Mouse (Mus musculus): ENCODE measurements at regions not wholly inside any gene's neighbourhood (a gene's known extent, or its start where the extent isn't known, plus 50 kb on each side); places are given as distances from the start of the nearest gene placed in this dataset.
A peak's percentile ranks its signal among the peaks of the same experiment; 100 is the strongest.

GRCm38 (mm10) chr2:166351581-166351980, 196.1 kb upstream of the Sulf2 start:
- DNase-seq, result no peak

DNA sequence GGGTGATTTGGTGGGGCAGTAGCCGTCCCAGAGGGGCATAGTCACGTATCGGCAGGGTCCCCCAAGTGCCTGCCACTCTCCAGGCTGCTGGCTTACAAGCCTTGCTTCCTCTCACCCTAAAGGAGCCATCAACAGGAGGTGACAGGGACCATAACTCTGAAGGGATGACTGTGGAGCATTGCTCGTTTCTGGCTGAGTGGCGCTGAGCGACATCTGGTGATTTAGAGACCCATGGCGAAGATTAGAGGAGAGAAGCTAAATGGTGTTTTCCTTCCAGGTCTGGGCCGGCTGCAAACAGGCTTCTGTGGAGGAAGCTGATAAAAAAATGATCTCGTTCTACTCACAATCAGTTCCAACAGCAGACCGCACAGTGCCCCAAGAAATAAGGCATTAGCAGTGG, 193.2 kb upstream of the Sulf2 start:
- DNase-seq, result no peak

GRCm38 (mm10) chr2:166346421-166347182, 191.1 kb upstream of the Sulf2 start:
- no peak for DNase-seq

DNA sequence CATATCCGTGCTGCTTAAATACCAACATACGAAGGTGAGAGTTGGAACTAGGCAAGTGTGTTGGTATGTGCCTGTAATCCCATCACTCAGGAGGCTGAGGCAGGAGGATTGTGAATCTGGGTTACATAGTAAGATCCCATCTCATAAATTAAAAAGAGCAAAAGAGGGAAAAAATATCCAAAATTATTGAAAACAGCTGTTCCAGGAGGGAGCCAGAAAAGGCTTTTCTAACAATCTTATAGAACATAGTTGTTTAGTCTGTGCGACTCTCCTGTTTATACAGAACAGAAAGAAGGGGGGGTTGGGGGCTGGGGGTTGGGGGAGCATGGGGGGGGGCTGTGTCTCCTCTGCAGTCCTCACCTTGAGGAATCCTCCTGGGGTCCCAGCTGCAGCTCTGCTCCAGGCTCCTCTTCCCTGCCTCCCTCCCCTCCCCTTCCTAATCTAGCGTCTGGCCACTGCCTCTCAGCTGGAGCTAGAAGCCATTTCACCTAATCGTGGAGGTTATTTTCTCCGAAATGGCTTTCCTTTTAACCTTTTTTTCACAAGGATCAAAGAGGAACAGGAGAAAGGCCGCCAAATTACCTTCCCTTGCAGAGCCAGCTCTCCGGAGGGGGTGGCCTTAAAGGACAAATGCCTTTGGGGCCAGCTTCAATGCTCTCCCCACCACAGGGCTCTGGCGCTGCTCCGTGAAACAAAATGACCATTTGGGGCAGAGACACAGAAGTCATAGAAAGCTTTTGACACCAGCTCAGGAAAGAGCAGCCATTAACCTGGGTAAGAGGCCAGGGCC, 188.3 kb upstream of the Sulf2 start:
- no peak for DNase-seq

- DNase-seq, result peak; percentile 61
Measured at GRCm38 (mm10) chr2:166342407-166342806, 186.9 kb upstream of the Sulf2 start.

DNA sequence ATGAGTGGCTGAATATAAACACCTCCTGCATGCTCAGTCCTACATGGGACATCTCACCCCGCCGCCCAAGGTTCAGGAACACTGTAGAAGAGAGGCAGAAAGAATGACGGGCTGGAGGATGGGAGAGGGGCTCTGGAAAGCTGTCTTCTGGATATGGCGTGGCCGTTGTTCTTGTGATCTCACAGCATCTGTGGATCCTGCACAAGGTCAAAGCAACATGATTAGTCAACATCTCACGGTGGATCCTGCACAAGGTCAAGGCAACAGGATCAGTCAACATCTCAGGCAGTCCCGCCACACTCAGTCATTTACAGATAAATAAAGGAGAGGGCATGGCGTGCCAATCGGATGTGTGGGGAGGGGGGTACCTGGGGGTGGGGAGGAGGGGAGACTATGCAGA, 184.7 kb upstream of the Sulf2 start:
- DNase-seq, result no peak

DNA sequence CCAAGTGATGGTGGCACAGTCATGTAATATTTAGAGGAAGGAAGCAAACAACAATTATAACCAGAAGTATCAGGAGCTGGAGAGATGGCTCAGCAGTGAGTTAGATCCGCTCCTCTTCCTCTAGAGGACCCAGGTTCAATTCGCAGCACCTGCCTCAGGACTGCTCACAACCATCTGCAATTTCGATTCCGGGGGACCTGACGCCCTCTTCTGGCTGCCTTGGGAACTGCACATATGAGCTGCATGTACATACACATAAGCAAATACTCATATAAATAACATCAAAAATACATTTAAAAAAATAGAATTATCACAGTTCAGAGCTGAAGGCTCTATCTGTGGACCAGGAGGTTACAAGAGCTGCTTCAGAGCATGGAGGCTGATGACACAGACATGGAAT, 184.0 kb upstream of the Sulf2 start:
- DNase-seq, result no peak

GRCm38 (mm10) chr2:166338396-166339085, 183.1 kb upstream of the Sulf2 start:
- DNase-seq, result no peak

DNA sequence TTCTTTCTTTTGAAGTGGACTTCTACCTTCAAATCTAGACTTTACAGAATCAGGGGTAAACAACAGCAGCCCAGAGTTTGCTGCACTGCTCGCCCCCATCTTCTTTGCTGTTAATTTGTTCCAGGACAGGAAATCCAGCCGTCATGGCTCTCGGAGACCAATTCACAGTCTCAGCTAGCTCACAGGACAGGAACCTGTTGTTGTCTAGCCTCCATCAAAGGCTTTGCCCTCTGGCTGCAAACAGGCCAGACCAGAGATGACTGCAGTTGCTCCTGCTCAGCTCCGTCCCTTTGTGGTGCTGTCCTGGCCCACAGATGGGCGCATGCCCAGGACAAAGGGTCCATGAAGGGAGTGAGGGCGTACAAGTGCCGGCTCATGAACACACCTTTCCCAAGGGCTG, 182.2 kb upstream of the Sulf2 start:
- DNase-seq, result no peak

DNA sequence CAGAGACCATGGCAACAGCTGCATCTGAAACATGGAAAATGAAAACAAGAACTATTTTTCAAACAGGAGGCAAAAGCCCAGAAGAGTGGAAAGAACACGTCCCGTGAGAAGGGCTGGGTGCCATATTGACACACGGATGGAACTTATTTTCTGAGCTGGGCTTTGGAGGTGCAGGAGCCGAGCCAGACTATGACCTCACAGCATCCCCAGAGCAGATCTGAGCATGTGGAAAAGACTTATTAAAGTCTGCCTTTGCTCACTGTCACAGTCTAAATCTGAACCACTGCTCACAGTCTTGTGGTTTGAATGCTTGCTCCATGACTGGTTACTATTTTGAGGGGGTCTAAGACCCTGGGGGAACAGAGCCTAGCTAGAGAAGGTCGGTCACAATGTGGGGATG, 180.2 kb upstream of the Sulf2 start:
- DNase-seq, result no peak

- DNase-seq, result no peak
Measured at GRCm38 (mm10) chr2:166334559-166334958, 179.1 kb upstream of the Sulf2 start.

DNA sequence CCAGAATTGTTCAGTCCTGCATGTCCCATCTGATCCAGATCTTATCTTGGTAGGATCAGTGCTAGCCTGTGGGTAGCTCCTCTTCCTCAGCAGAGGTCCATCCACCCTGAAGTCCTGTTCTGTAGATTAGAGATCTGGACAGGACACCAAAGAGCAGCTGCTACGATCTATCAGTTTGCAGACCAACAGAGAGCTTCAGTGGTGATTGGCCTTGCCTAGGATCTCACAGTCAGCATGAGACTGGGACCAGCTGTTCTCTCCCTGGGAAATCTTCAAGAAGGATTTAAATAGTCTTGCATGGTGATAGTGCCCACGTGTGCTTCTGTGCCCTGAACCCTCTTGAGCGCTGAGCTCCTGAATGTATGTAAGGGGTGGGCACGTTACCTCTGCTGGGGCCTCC, 178.4 kb upstream of the Sulf2 start:
- no peak for DNase-seq

DNA sequence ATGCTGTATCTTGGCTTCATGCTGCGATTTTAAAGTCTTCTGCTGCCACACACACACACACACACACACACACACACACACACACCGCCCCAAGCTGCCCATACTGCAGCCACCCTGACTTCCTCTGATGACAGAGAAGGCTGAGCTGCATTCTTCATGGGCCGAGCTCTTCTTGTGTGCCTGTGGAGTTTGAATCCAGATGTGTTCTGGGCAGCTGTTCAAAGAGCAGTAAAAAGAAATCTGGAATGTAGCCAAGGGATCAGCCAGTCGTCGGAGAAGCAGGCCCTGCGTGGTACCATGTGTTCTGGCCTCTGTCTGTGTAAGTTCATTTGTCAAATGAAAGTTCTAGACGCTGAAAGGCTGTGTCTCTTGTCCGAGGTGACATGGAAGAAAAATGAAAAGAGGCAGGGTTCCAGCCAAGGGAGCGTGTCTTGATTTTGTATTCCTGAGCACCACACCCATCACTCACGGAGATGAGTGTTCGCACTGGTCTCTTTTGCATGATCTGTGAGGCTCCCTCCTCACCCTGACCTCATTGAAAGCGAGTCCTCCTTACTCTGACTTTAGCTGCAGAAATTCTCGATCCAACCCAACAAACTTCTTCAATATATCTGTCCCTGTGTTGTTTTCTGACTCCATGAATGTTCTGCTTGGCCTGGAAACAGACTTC, 177.4 kb upstream of the Sulf2 start:
- no peak for DNase-seq

DNA sequence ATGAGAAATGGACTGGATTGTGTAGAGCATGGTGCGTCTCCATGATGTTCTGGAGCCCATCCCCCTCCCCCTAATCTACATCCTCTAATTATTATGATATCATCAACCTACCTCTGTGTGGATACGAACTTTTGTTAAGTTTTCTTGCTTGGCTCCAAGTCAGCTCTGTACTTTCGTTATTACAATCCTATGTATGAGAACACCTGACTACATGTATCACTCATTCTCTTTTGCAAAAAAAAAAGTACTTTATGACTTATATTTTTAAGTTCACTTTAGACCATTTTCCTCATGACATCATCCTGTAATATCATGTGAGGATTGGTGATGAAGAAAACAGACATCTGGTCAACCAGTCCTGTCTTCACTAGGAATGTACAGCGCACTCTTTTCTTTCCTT, 175.7 kb upstream of the Sulf2 start:
- DNase-seq, result no peak

DNA sequence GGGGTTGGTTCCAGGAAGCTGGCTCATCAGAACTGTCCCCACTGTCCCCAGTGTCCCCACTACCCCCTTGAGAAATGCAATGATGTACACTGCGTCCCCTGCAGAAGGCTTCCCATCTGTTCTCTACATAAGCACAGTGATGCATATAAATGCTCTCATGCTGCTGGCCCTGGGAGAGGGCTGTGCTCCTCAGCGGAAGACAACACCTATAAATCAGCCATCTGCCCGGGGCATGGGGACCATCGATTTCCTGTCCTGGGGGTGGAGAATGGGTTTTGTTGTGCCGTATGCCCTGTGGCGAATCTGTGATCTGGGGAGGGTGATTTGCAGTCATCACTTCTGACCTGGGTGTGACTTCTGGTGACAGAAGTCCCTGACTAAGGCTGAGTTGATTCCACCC, 174.9 kb upstream of the Sulf2 start:
- no peak for DNase-seq

DNA sequence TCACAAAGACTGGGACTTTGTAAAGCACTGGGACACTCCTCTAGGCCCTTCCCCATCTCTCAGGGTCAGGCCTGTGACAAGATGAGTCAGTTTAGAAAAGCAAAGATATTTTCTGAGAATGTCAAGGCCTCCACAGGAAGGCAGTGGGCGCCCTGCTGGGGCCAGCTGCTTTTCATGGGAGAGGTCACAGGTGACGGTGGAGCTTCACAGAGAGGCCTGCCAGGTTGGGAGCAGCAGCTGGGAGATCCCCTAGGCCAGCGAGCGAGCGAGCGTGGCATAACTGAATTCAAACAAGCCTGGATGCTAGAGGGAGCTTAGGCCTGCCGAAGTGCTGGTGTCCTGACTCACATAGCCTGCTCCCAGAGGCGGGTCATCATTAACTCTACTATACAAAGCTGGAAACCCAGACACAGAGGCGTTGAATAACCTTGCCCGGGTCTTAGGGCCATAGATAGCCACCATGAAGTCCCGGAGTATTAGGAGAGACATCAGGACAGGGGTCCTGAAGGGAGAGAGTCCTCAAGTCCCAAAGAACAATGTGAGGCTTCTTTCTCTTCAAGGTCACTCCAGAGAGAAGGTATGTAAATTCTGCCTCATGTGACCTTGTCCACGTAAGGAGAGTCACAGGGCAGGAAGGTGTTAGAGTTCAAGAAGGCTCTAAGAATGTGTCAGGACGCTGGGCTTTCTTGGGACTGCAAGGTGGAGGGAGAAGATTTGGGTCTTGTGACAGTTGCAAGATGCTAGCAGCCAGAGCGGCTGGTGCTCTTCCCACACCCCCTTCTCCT, 174.3 kb upstream of the Sulf2 start:
- DNase-seq, result no peak

DNA sequence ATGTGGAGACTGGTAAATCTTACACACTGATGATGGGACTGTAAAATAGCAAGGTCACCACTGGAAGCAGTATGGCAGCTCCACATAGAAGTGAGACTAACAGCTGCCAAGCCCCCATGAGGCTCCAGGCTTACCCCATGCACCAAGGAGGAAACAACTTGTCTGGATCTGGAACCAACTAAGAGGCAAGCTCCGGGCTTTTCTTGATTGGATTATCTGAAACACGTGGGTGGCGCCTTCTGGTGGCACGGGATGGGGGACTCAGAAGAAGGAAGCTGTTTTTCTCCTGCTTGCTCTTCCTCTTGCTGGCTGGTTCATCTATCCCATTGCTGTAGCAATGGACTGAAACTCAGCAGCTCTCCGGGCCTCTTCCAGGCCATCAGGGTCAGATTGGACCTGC, 171.5 kb upstream of the Sulf2 start:
- no peak for DNase-seq

- DNase-seq, result no peak
Measured at GRCm38 (mm10) chr2:166324954-166325353, 169.5 kb upstream of the Sulf2 start.

DNA sequence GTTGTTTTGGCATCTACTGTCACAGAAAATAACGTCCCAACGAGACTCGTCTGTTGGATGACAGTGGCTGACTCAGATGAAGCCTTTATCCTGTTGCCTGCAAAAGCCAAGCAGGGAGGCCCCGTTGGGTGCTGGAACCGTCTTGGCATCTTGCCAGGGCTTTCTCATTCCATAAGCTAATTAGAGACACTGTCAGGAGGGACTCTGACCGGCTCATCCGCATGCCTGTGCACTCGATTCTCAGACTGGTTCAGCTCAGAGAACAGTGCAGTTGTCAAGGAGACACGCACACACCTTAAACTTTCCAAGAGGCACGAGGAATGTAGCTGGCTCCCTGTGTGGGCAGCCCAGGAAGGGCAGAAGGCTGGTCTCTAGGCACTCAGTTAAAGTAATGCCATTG, 169.0 kb upstream of the Sulf2 start:
- DNase-seq, result peak; percentile 67

DNA sequence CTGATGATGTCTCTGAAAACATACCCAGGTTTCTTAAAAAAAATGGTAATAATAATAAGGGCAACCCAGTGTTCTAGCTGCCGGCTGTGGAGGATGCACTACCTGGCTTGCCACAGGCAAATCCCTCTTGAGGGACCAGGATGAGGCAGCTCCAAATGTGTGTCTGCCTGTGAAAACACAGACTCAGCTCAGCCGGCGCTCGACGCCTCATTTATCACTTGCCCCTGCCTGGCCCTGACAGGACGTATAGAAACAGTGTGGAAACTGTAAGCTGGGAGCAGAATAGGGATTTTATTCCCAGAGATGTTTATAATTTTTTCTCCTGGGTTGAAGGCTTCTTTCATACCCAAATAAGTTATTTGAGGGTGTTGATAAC, 167.2 kb upstream of the Sulf2 start:
- no peak for DNase-seq

DNA sequence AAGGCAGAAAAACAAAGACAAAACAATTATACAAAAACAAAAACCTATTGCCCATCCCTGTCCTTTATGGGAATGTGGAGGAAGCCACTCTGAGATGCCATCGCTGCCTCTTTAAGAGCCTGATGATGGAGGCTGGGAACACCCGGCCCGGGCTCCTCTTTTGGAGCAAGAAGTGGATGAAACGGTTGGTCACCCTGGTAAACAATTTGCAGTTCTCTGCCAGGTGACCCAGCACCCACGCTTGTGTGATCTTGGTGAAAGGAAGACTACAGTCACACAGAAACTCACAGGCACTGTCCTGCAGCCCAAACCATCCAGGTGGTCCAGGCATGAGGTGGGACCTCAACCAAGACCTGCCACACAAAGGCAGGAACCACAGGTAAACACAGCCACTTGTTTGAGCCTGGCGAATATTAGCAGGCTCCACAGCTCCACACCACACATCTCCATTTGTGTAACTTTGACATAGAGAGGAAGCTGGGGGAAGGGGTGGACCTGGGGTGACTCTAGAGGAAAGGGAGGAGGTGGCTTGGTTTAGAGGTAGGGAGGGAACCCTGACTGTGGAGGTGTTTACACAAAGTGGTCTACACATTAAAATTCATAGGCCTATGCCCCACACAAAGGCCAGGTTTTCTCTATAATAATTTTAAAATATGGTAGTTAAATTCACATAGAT, 166.7 kb upstream of the Sulf2 start:
- DNase-seq, result peak; percentile 33

- no peak for DNase-seq
Measured at GRCm38 (mm10) chr2:166316409-166316916, 161.0 kb upstream of the Sulf2 start.
